Mouse (Mus musculus) CD8-positive naive resting alpha-beta T cell, adult 2 months (primary cell): Measurements from ENCODE around the gene Bckdk.
"Not testable (repeated sequence)": the region's sequence is repeated elsewhere in the genome, so short reads cannot be mapped to it uniquely, and the experiment has no call there.

Experiments
- DNase-seq, 2 experiments: peaks; one replicate each; pipeline ENCODE4 v3.0.0; 2022; ENCODE audit warnings: low read depth in 2 of 2, low spot score in 2 of 2

The Bckdk gene

DNA sequence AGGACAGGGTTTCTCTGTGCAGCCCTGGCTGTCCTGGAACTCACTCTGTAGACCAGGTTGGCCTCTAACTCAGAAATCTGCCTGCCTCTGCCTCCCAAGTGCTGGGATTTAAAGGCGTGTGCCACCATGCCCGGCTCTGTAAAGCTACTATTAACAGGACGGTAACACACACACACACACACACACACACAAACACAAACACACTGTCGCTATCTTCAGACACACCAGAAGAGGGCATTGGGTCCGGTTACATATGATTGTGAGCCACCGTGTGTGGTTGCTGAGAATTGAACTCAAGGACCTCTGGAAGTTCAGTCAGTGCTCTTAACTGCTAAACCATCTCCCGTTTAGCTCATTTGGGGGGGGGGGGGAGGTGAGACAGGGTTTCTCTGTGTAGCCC, 8.0 kb upstream of the Bckdk start:
- not testable (repeated sequence) for DNase-seq

DNA sequence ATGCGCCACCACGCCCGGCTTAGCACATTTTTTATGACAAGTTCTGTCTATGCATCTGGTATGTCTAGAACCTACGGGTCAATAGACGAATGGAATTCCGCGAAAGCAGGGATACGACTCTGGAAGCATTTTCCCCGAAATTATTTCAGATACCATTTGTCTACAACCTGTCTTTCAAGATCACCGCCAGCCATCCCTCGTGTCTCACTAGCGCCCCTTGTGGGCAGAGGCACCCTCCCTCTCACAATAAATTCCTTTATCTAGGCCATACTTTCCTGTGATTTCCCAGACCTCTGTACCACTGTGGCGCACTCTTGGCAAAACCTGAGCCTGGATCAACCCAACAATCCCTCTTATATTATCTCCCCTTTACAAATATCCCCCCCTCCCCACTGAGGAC, 7.5 kb upstream of the Bckdk start:
- peak; percentile 66 to 71 for DNase-seq

DNA sequence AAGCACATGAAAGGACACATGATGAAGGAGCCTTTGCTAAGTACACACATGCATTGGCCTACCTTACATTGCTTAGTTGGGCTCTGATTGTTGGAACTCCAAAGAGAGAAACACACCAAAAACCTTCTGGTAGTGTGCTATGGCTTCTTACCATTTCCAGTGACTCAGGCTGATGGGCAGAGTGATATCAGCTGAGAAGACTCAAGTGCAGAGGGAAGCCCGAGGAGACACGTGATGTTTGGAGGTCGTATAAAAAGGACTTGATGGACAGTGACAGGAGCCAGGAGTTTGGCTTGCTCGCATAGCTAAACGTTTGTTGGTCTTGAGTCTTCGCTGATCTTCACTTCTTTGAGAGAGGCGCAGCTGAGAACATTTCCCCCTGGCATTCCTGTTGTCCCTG, 6.3 kb upstream of the Bckdk start:
- no peak for DNase-seq

DNA sequence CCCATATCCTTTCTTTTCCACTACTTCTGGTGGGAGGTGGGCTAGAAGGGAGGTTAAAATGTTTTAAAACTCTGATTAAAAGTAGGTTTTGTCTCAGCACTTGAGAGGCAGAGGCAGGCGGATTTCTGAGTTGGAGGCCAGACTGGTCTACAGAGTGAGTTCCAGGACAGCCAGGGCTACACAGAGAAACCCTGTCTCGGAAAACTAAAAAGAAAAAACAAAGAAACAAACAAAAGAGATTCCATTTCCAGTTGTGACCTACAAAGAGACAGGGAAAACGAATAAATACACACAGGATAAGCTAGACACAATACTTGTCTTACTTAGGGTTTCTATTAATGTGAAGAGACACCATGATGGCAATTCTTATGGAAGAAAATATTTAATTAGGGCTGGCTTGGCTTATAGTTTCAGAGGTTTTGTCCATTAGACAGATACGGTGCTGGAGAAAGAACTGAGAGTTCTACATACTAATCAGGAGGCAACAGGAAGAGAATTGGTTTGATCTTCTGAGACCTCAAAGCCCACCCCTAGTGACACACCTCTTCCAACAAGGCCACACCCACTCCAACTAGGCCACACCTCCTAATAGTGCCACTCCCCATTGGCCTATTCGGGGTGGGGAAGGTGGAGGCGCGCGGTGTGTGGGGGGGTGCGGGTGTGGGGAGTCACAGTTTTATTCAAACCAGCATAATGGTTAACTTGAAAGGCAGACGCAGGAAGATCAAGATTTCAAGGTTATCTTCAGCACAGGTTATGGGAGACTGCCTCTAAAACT, 5.5 kb upstream of the Bckdk start:
- peak; percentile 44 to 69 for DNase-seq

DNA sequence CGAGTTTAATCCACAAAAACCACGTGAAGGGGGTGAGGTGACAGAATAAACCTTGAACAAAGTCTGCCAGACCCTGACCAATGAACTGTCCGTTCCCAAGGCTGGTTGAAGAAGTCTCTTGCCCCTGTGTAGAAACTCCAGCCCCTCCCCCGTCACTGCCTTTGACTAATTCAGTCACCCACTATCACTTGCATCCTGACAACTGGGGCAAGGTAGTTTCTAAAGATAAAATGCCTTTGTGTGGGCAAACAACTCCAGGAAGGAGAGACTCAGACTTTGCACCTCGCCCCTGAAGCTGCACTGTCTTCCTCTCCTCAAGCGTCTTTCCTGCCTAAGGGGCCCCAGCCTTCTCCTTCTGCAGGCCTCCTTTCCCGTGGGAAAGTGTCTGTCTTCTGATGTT, 3.9 kb upstream of the Bckdk start:
- DNase-seq: no peak

DNA sequence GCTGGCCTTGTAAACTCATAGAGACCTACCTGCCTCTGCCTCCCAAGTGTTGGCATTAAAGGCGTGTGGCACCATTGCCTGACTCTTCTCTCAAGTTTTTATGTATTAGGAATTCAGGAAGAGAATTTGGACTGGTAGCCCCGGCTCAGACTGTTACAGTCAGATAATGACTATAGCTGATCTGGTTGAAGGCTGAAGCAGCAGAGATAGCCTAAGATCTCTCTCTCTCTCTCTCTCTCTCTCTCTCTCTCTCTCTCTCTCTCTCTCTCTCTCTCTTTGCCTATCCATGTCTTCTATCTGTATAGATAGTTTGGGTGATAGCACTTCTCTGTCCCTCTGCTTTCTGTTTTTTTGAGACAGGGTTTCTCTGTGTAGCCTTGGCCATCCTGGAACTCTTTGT, 2.1 kb upstream of the Bckdk start:
- DNase-seq: no peak

DNA sequence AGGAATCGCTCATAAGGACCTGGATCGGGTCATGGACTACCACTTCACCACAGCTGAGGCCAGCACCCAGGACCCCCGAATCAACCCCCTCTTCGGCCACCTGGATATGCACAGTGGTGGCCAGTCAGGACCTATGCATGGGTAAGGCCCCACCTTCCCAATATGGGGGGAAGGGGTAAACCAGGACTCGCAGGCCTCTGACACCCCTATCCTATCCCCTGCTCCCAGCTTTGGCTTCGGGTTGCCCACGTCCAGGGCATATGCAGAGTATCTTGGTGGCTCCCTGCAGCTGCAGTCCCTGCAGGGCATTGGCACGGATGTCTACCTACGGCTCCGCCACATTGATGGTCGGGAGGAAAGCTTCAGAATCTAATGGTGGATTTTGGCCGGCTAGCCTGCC, 4.1 kb downstream of the Bckdk start:
- no peak for DNase-seq

DNA sequence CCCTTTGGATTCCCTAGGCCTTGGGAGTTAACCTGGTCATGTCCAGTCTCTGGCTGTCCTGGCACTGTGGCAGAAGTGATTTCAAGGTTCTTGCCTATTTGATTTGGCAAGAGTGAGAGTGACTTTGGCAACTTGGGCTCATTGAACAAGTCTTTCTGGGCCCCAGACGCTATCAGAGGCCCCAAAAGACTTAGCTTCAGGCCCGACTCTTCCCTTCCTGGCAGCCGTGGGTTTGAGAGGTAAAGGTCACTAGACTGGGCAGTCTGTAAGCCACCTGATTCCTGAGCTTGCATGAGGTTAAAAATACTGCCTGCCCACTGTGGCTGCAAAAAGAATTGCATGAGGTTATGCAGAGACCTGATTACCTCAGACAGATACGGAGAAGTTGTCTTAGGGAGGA, 4.8 kb downstream of the Bckdk start:
- no peak for DNase-seq

DNA sequence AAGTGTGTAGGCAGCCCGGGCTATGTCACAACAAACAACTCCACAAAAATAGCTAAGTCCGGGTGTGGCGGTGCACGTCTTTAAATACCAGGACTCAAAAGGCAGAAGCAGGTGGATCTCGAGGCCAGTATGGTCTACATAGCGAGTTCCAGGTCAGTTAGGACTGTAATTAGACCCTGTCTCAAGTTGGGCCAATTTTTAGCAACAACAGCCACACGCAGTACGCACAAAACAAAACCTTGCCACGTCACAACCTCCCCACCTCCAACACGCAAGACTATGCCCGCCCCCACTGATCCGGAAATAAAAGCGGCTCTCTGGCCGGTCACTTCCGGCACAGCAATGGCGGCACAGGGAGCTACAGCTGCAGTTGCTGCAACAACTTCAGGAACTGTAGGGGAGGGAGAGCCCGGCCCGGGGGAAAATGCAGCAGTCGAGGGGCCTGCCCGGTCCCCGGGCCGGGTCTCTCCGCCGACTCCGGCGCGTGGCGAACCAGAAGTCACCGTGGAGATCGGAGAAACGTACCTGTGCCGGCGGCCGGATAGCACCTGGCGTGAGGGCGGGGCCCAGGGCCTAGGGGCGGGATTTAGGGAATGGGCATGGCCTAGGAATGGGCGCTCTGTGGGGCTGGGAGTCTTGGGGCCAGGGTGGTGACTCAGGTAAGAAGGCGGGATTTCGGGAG, 8.4 kb downstream of the Bckdk start, which contains the start of gene Kat8:
Kat8 (plus strand) TSS at position 327 of the 682 bp plus-strand sequence.
- peak; percentile 71 to 86 for DNase-seq

DNA sequence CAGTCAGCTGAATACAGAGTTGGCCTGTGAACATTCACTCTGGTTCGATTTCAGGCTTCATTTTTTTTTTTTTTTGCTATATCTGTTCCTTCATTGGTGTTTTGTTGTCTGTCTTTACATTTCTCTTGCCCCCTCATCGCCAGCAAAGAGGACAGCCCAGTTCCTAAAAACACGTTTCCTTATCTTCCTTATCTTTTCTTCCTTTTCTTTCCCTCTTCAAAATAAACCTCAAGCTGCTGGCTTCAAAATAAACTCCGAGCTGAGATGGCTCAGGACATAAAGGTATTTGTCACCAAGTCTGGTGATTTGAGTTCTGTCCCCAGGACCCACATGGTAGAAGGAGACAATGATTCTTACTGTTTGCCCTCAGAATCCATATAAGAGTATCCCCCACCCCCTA, 9.1 kb downstream of the Bckdk start:
- no peak for DNase-seq

DNA sequence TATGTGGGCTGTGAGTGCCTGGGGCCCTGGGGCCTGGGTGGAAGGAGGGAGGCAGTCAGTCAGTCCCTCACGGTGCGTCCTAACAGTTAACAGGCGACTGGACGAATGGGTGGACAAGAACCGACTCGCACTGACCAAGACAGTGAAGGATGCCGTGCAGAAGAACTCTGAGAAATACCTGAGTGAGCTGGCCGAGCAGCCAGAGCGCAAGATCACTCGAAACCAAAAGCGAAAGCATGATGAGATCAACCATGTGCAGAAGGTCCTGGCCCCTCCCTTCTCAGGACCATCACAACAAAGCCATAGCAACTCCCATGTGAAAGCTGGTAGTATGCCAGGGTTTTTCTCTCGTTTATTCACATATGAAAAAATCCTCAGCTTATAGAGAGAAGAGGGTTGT, 11.4 kb downstream of the Bckdk start:
- no peak for DNase-seq

DNA sequence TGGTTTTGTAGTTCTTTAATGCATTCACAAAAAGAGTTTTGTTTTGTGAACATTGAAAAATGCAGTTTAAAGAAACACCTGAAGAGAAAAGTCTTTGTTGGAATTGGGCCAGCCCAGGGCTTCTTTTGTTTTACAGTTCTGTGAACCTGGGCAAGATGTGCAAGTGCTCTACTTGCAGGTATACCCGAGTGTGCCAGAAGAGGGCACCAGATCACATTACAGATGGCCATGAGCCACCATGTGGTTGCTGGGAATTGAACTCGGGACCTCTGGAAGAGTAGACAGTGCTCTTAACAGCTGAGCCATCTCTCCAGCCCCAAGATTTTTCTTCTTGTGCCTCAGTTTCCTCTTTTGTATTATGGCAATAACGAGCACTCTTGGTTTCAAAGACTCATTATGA, 14.3 kb downstream of the Bckdk start:
- peak; percentile 39 to 67 for DNase-seq

DNA sequence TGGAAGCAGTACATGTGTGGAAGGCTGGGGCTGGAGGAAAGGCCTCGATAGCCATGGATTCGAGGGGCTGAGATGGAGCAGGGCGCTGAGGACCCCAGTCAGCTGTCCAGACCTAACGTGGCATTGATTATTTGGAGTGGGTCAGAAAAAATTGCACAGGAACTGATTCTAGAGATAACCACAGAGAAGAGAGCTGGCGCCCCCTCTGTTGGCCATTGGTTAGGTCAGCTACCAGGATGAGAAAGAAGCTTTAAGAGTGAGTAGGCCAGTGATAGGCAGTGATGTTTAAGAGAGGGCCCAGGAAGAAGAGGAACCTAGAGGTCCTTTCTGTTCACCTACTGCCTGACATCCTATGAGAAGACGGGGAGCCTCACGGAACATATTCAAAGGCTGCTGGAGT, 15.4 kb downstream of the Bckdk start:
- no peak for DNase-seq

DNA sequence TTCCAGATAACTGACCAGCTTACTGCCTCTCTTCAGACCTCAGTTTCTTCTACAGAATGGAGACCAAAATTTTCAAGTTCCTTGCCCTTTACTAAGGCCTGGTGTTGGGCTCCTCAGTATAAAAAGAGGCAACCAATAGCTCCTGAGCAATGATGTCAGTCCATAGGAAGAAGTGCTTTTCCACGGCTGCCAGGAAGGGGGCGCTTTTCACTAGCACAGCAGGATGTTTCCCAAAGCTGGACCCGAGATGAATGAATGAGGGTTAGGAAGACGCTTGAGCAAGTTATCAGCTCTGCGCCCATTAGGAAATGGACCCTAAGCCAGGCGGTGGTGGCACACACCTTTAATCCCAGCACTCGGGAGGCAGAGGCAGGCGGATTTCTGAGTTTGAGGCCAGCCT, 17.6 kb downstream of the Bckdk start:
- DNase-seq: no peak

DNA sequence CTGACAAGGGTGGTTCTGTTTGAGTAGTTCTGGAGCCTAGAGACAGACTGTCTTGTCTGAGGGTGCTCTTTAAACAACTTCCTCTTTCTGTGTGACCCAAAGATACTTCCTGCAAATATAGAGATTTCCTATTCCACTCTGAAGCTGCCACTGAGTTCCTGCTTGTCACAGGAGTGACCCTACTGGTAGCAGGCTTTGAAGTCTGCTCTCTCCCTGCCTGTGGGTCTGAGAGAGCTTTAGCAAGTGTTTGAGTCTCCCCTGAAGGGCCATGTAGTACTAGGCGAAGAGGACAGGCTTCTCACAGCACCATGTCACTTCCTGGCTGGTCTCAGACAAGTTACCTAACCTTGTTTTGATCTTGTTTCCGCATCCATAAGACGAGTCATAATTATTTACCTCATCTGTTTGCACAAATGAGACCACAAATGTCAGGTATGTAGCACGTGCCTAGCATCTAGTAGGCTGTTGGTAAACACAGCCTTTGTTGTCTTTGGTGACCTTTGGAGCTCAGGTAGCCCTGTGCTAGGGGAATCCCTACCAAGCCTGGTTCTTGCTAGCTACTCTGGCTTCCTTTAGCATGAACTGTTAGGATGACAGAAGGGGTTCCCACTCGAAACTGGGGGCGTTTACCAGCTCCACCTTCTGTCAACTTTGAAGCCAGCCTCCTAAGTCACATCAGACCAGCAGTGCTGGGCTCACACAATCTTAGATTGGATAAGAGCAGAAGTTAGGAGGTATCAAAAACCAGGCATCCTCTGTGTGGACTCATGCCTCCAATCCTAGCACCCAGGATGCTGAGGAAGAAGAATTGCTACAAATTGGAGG, 18.8 kb downstream of the Bckdk start:
- no peak for DNase-seq

DNA sequence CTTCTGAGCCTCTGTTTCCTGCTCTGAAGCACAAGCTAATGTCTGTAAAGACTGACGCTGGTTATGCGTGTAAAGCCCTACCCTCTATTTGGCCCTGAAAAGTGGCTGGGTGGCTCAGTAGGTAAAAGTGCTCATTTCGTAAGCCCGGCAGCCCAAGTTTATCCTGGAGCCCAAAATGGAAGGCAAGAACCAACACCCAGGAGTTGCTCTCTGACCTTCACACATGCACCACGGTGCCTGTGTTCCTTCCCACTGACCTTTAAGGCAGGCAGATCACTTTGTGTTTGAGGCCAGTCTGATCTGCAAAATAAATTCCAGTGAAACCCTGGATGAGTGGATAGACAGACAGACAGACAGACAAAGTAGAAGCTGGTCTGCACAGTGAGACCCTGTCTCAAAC, 19.8 kb downstream of the Bckdk start:
- DNase-seq: no peak

DNA sequence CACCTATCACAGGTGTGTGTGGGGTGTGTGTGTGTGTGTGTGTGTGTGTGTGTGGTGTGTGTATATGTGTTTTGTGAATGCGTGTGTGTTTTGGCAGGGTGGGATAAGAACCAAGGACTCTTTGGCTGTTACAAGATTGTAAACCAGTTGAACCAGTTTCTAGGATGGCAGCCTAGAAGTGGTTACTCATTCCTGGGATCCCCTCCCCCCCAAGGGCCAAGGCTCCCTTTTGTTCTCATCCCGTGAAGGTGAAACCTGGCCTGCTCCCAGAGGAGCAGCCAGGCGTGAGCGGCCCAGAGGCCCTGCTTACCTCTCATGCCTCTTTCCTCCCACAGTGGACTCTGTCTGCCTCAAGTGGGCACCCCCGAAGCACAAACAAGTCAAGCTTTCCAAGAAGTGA, 21.4 kb downstream of the Bckdk start:
- DNase-seq: no peak

DNA sequence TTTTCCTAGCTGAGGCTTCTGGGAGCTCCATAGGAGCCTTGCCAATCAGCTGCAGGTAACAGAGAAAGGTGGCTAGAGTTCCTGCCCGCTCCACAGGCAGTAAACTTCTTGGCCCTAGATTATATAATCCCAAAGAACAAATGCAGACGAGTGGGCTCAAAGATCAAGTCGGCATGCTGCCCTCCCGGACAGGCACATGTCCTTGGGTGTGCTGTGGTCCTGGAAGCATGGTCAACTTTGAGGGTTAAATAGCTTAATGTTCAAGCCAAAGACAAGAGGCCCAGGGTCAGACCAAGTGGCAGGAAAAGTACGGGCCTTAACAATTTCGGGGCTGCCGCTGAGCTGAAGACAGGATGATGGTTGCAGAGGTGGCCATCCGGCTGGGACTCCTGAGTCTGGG, 22.2 kb downstream of the Bckdk start:
- no peak for DNase-seq

DNA sequence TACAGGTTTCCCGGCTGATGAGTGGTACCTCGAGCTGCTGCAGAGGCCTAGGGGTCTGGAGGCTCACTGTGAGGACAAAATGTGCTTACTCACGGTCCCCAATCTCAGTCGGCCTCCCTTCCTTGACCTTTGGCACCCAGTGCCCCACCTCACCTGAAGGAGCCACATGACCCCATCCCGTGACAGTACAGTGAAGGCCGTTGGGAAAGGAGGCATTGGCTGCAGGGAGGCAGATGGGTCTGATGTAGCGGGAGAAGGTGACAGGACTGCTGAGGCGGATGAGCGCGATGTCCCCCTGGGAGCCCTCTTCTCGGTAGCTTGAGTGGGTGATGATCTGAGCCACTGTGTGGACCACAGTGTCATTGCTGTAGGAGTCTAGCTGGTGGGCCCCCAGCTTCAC, 23.0 kb downstream of the Bckdk start:
- DNase-seq: no peak

DNA sequence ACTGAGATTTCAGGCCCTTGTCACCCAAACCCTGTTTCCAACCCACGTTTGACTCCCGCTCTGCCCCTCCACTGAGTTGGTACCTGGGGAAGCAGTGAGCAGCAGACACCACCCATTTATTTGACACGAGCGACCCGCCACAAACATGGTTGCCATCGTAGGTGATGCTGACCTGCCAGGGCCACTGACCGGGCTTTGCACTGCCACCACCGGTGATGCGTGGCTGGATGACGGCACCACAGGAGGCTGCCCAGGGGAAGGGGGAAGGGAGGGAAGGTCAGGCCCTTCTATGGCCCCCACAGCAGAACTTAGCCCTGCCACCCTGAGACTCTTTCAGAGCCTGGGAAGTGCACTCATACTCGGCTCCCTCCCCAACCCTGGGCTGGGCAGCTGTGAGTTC, 23.8 kb downstream of the Bckdk start:
- DNase-seq: no peak

DNA sequence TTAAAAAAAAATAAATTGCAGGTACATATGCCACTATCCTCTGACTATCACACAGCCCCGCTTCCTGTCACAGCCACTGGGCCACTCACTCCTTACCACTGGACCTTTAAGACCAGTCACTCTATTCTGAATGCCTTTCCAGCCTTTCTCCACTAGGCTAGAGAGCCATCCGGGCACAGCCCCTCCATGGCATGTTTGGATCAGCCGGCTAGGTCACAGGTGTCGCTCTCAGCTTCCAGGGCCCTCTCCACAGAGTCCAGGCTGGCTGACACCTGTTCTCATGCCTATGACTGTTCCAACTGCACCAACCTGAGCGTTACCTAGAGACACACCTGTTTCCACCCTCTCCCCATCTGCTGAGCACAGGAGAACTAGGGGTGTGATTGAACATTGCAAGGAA, 24.7 kb downstream of the Bckdk start:
- no peak for DNase-seq

DNA sequence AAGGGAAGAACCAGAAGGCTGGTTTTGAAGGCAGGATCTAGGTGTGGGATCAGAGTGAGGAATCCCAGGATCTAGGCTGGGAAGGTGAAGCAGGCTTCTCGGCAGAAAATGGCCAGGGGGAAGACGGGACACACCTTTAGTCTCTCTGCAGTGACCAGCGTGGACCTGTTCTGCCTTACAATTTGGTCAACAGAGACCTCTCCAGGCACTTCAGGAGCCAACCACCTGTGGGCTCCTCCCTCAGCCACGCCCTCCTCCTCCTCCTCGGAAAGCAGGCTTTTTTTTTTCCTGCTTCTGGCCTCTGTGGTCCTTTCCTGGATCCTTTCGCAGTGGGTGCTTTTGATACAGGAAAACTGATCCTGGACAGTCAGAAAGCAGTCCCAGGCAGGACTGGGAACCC, 26.0 kb downstream of the Bckdk start, which contains the start of gene Prss8:
Prss8 (minus strand) TSS at position 182 of the 400 bp plus-strand sequence.
- no peak for DNase-seq
